Mouse (Mus musculus): ENCODE measurements around the gene Ebna1bp2.

- TF ChIP-seq CTCF (IDR thresholded peaks at IDR 0.05) = no peak
- TF ChIP-seq EP300 (IDR thresholded peaks at IDR 0.05) = no peak
Measured at GRCm38 (mm10) chr4:118620967-118621320, 345 bp downstream of the Ebna1bp2 start.

Data from lung, postnatal 0 days (tissue).